ENCODE assay signal across 8 mouse cellular contexts in the genomic region with DNA sequence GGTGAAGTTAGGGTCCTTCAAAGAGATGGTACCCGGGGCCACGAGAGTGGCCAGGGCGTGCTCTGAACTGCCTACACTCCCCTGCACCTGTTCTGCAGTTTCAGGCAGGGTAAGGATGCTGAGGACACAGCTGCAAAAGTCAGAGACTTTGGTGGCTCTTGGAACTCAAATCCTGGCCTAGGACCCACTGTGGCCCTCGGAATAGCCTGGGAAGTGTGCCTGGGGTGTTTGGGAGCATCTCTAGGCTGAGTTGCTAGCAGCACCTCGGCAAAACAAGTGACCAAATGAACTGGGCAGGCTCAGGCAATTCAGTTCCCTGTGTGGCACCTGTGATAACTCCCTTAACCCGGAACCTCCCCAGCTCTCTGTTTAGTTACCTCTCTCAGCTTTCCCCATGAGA. TPM values are rescaled to one million over a fixed set of nuclear protein-coding genes. Genes with fewer than 3 reads are reported as not detected.
DNase-seq lines count a peak whose midpoint lies in the region; ATAC-seq and TF ChIP-seq lines count a peak whose summit lies in the region.

No protein-coding gene starts in this region.

- H3K4me1 ChIP-seq in ES-E14 (ENCODE audit: control insufficient read depth in 2 of 2, insufficient read depth in 2 of 2, low read length in 2 of 2, poor library complexity in 1 of 2), result no peaks in the 10 kb centered on the region
- H3K4me1 ChIP-seq in heart, embryonic 16.5 days (ENCODE audit: control insufficient read depth, insufficient read depth, low read length), result peaks cover 44% of the 10 kb centered on the region

- peaks cover 13% of the 10 kb centered on the region; the same call in 1 of the 2 replicates for H3K79me2 ChIP-seq in macrophage (ENCODE audit: inconsistent target)

- H3K9ac ChIP-seq in ES-E14 (ENCODE audit: insufficient read depth, low read depth, low read length, poor library complexity, severe bottlenecking), result no peak overlapping the region
- peak overlapping the region; percentile 90 for H3K9ac ChIP-seq in heart, embryonic 16.5 days (ENCODE audit: low read length)

- H3K36me3 ChIP-seq in ES-E14 (ENCODE audit: control insufficient read depth, insufficient read depth, low read length, poor library complexity, severe bottlenecking) (no peaks in the 10 kb centered on the region), macrophage (ENCODE audit: inconsistent target) (no peaks in the 10 kb centered on the region)
- no peaks in the 10 kb centered on the region for H3K36me3 ChIP-seq in heart, embryonic 16.5 days (ENCODE audit: control insufficient read depth, insufficient read depth)

- H3K4me2 ChIP-seq in heart, embryonic 16.5 days (ENCODE audit: low read depth, low read length), result peak overlapping the region; percentile 83

- H3K4me3 ChIP-seq in ES-E14 (ENCODE audit: insufficient read depth in 1 of 2, low read depth in 1 of 2, low read length in 2 of 2, poor library complexity in 1 of 2, severe bottlenecking in 1 of 2) (peak overlapping the region; percentile 69 to 71; a peak in 1 of 4 replicates), macrophage (ENCODE audit: inconsistent target) (peak overlapping the region; percentile 52)
- peak overlapping the region; percentile 85 for H3K4me3 ChIP-seq in heart, embryonic 16.5 days (ENCODE audit: low read length)

- H3K27me3 ChIP-seq in heart, embryonic 16.5 days (ENCODE audit: control insufficient read depth, insufficient read depth, low read length), result peaks cover 7% of the 10 kb centered on the region; the same call in 1 of the 2 replicates

- WGBS in heart, embryonic 16.5 days, result 13% methylated on average over 6 of the region's 6 CpGs
- WGBS in macrophage (ENCODE audit: missing documents), result 20% methylated on average over 6 of the region's 6 CpGs

- H3K27ac ChIP-seq in ES-E14 (ENCODE audit: insufficient read depth, low read depth, low read length, poor library complexity, severe bottlenecking), result no peak overlapping the region
- H3K27ac ChIP-seq in heart, embryonic 16.5 days (ENCODE audit: low read length), result peak overlapping the region; percentile 97
- no peak overlapping the region for H3K27ac ChIP-seq in macrophage

- in situ Hi-C loops in ES-E14 (cut with MboI; ENCODE audit: low sequenced_read_pairs in 2 of 2, unreplicated experiment in 2 of 2), result no loop called here

- no peaks in the 10 kb centered on the region for H3K9me3 ChIP-seq in ES-E14 (ENCODE audit: control insufficient read depth, insufficient read depth, low read depth, low read length)
- H3K9me3 ChIP-seq in heart, embryonic 16.5 days (replicated peaks; ENCODE audit: control insufficient read depth, low read length), result no peaks in the 10 kb centered on the region

- 0 out of 2 replicates have a peak, but pooled peaks have one; percentile 4 for ATAC-seq in cerebellum, adult (ENCODE audit: insufficient number of reproducible peaks, low FRiP score, low TSS enrichment)
- ATAC-seq in heart, embryonic 16.5 days (replicated peaks; ENCODE audit: extremely low read depth, insufficient read depth, low FRiP score), result no peak

- DNase-seq in cerebellum, adult 8-10 months, result no peak
- no peak for DNase-seq in ES-E14 (ENCODE audit: low read depth, low spot score)
- no peak for DNase-seq in thymus, postnatal 4 days
- no peak for DNase-seq in ovary, adult 18-20 months (ENCODE audit: low spot score)
- DNase-seq in layer of hippocampus, postnatal 10 days (ENCODE audit: low spot score in 2 of 2), result no peak

TF ChIP-seq in ES-E14, 5 proteins besides CTCF, POLR2A, EP300 and RAD21:
- TF ChIP-seq ZNF384 (IDR thresholded peaks at IDR 0.05; ENCODE audit: low read depth, low read length) (no peak), HCFC1 (IDR thresholded peaks at IDR 0.05; ENCODE audit: borderline replicate concordance, insufficient read depth, low read length) (no peak), CHD2 (IDR thresholded peaks at IDR 0.05; ENCODE audit: low read depth, low read length) (no peak), ZC3H11A (IDR thresholded peaks at IDR 0.05; ENCODE audit: borderline replicate concordance, low read depth, low read length) (no peak), MAFK (IDR thresholded peaks at IDR 0.05; ENCODE audit: insufficient read depth, low read depth, low read length) (no peak)
TF ChIP-seq in ES-E14: peak in this region for 0.

RNA-seq across cellular contexts. Expression of a gene that starts 1.2 kb away (rescaled TPM):
- 0.53 and 0.54 TPM in 2 replicates for total RNA-seq in ES-E14 (2012; rRNA removed)
- 202 and 217 TPM in 2 replicates for polyA plus RNA-seq in heart, embryonic 16.5 days (2015; fragmentation: Nextera tagmentation; extraction: Ambion mirVana)
- total RNA-seq in macrophage (2018; cell fraction: chromatin; rRNA removed), result 10 to 100 TPM in 10 of 26 experiments, 1 to 10 TPM in 16; 3.8 to 25.7 (median 8.6) TPM
- 10 to 100 TPM in 13 of 26 experiments, 1 to 10 TPM in 13; 2.6 to 19.8 (median 10.1) TPM for total RNA-seq in macrophage (2018; cell fraction: cytosol; rRNA removed)
- total RNA-seq in macrophage (2018; cell fraction: nucleus; rRNA removed), result 10 to 100 TPM in 11 of 26 experiments, 1 to 10 TPM in 15; 2.9 to 25.7 (median 9.4) TPM
- 5.2 to 16.5 TPM (median 13.3 TPM) in 3 replicates for polyA plus RNA-seq in macrophage (2018)
- total RNA-seq in layer of hippocampus, postnatal 10 days (2021), result 1 to 10 TPM; 7.7 to 8.3 TPM
